Mouse (Mus musculus) bone marrow, adult 2 months (tissue): ENCODE measurements at regions not wholly inside any gene's neighbourhood (a gene's known extent, or its start where the extent isn't known, plus 50 kb on each side); places are given as distances from the start of the nearest gene placed in this dataset.

ENCODE experiments used
- H3K27ac ChIP-seq: fragments of 200-500 bp; 2 replicates; pipeline ENCODE4 v1.5.1; 2012; ENCODE audit warnings: low read depth, mild to moderate bottlenecking, control low read depth, inconsistent platforms, low read length; ENCODE audit not compliant: control insufficient read depth, poor library complexity, insufficient read depth
- H3K4me1 ChIP-seq: fragments of 200-500 bp; 2 replicates; pipeline ENCODE4 v1.6.1; 2011; ENCODE audit warnings: low read length; ENCODE audit not compliant: control insufficient read depth, insufficient read depth
- H3K4me3 ChIP-seq: fragments of 200-500 bp; replicated peaks from 2 replicates; pipeline ENCODE3; 2011; ENCODE audit warnings: mild to moderate bottlenecking, low read depth, low read length, control low read depth; ENCODE audit not compliant: control insufficient read depth
- CTCF ChIP-seq: fragments of 200-500 bp; IDR thresholded peaks from 2 replicates; pipeline ENCODE4 v1.5.1; 2011; ENCODE audit warnings: low read length, control low read depth; ENCODE audit not compliant: control insufficient read depth, insufficient read depth
- POLR2A ChIP-seq: fragments of 200-500 bp; IDR thresholded peaks from 2 replicates; pipeline ENCODE4 v1.6.1; 2011; ENCODE audit warnings: low read depth, mild to moderate bottlenecking, control low read depth, low read length, borderline replicate concordance; ENCODE audit not compliant: control insufficient read depth
- WGBS: fragments of 180-500 bp; shearing (Covaris S2); methylation state at CpG from one replicate; pipeline ENCODE4 v1.1.7; 2018; 5-methylcytosine and 5-hydroxymethylcytosine counted together

DNA sequence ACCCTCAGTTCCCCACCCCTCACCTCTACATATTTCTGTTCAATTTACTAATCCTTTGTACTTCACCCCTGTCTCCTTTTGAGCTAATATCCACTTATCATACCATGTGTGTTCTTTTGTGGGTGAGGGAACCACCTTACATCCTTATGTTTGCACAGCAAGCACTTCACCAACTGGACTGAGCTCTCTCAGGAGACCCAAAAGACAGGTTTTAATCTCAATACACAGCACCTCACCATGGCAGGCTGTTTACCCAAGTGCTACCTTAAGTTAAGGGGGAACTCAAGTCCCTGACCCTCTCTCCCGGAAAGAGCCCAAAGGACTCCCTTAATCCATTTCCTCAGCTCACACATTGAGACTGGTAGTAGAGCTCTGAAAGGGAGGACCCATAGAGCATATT, 62.3 kb upstream of the Agr3 start:
- Histone ChIP-seq H3K4me3 (no peak overlapping the region), H3K4me1 (no peaks in the 10 kb centered on the region), H3K27ac (no peak overlapping the region)
- TF ChIP-seq CTCF (no peak), POLR2A (no peak)
- WGBS, result 96% methylated on average over 1 of the region's 1 CpGs

DNA sequence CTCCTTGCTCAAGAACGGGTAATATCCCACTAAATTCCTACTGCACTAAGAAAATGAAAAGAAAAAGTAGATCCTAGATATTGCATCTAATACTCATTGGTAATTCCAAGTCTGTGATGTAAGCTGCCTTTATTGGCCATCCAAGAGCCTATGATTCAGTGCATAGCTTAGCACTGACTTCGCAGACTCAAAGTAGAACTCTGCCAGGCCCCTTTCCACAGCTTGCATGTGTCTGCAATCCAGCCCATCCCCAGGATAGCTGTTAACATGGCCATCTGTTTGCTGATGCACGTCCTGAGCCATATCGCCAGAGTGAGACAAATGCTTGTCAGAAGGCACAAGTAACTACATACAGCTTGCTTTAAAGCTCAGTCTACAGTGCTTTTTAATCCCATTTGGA, 72.3 kb upstream of the Agr3 start:
- Histone ChIP-seq H3K4me3 (no peak overlapping the region), H3K4me1 (no peaks in the 10 kb centered on the region), H3K27ac (no peak overlapping the region)
- no peak for TF ChIP-seq CTCF
- 90% methylated on average over 4 of the region's 4 CpGs for WGBS

DNA sequence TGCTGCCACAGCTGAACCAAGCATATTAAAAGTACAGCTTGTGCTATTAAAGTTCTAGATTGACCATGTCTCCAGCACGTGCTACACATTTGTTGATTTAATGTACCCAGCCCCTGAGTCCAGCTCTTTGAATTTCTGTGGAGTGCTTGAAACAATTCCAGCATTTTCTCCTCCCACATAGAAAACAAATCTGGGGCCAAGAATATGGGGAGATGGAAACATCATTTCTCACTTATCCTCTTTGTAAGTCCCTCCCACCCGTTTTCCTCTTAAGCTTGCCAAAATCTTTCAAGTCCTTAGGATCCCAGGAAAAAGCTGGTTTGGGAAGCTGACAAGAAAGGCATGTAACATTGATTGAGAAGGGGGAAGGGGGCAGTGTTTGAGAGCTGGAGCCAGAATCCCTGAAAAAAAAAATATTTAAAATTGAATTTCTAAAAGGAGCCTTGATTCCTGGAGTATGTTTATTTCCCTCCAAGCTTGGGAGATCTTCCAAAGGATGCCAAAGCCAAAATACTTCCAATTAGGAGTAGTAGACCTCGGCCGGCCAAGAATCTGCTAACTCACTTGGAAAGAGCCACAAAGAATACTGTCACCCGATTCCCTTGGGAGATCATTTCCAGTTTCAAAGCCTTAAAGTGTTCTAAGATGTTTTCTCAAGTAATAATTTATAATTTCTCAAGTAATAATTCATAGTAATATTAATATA, 78.4 kb upstream of the Agr3 start:
- H3K4me1 ChIP-seq, result no peaks in the 10 kb centered on the region
- 80% methylated on average over 5 of the region's 5 CpGs for WGBS
- H3K27ac ChIP-seq, result no peak overlapping the region
- TF ChIP-seq POLR2A (no peak), CTCF (no peak)
- no peak overlapping the region for H3K4me3 ChIP-seq

DNA sequence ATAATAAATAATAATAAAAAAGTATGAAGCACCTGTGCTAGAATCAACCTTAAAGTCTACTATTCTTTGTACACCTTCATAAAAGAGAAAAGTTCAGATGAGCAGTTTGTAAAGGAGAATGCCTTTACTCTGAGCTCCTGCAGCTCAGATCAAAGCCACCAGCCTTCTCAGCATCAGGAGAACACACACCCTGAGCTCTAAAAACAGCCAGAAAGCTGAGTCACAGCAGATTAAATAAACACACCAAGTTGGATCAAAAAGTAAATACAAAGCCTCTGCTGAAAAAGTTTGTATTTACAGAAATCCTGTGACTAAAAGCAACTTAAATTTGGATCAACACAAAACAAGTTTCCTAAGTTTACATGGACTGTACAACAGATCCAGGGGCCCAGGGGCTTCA, 88.5 kb upstream of the Agr3 start:
- H3K4me3 ChIP-seq, result no peak overlapping the region
- no peak overlapping the region for H3K27ac ChIP-seq
- TF ChIP-seq POLR2A (no peak), CTCF (no peak)
- no peaks in the 10 kb centered on the region; the same call in 1 of the 2 replicates for H3K4me1 ChIP-seq

DNA sequence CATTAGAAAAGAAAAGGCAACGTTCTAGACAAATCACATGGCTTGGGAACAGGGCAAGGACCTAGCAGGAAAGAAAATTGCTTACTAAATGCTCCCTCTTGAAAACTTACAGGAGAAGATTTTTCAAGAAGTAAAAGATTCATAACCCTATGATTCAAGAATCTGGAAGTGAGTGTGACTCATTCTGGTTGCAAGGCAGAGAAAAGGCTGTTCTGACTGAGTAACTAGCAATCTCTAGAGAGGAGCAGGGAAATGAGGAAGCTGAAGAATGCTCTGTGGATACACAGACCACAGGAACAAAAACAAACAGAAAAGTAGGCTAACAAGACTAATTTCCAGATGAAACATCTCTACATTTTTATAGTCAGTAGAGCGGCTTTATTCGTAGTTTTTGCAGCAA, 92.1 kb upstream of the Agr3 start:
- H3K4me3 ChIP-seq, result no peak overlapping the region
- H3K27ac ChIP-seq, result no peak overlapping the region
- 66% methylated on average over 3 of the region's 3 CpGs for WGBS

DNA sequence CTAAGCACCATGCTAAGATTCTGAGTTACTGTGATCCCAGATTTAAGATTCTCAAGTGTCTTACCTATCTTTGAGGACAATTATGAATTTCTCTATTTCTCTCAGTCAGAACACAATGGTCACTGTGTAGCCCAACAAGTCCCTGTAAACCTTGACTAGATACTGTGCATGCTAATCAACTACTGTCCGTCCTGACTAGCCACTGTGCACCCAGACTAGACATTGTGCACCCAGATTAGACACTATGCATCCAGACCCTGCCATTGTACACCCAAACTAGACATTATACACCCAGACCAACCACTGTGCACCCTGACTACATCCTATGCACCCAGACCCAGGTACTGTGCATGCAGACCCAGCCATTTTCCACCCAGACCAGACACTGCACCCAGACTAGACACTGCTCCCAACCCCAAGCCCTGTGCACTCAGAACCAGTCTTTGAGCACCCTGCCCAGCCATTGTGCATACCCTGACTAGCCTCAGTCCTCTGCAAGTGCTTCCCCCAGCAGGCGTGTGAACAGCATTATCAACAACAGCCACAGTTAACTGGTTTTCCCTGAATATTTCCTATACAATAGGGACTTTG, 93.4 kb upstream of the Agr3 start:
- WGBS, result 83% methylated on average over 2 of the region's 2 CpGs
- Histone ChIP-seq H3K4me3 (no peak overlapping the region), H3K27ac (no peak overlapping the region), H3K4me1 (peaks cover 2% of the 10 kb centered on the region; the same call in 1 of the 2 replicates)
- no peak for TF ChIP-seq CTCF
- TF ChIP-seq POLR2A, result no peak

More for the DNA sequence above, 92.1 kb upstream of the Agr3 start:
- no peak for TF ChIP-seq CTCF
- no peak for TF ChIP-seq POLR2A
- no peaks in the 10 kb centered on the region; the same call in 1 of the 2 replicates for H3K4me1 ChIP-seq

DNA sequence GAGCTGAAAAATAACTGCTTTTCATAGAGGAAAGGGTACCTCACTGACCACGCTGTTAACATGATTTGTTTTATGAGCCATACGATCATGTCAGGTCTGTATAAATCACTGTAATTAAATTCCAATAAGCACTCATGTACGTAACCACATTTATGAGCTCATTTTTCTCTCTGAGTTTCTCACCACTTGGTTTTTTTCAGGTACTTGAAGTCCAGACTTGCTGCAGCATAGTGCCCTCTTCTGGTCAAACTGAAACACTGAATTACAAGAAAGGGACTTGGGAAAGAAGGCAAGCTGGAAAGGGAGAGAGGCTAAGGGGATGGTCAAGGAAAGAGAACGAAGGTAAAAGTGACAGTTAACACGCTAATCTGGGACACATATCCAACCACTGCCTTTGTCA, 94.2 kb upstream of the Agr3 start:
- no peak overlapping the region for H3K27ac ChIP-seq
- WGBS, result 8% methylated on average over 5 of the region's 5 CpGs
- TF ChIP-seq CTCF (0 out of 2 replicates have a peak, but pooled peaks have one; percentile 30), POLR2A (no peak)

DNA sequence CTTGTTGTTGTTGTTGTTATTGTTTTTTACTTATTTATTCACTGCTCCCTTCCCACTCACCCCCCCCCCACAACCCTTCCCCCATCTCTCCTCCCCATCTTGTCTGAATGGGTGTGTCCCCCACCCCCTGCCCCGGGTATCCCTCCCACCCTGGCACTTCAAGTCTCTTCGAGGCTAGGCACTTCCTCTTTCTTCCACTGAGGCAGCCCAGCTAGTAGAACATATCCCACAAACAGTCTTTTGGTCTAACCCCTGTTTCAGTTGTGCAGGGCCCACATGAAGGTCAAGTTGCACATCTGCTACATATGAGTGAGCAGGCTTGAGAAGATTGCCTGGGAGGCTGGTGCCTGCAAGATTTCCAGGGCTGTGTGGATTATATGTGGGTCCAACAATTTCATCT, 97.6 kb upstream of the Agr3 start:
- Histone ChIP-seq H3K4me3 (no peak overlapping the region), H3K27ac (no peak overlapping the region), H3K4me1 (peaks cover 2% of the 10 kb centered on the region; the same call in 1 of the 2 replicates)
- no peak for TF ChIP-seq CTCF
- WGBS, result 0% methylated on average over 2 of the region's 2 CpGs

More for the DNA sequence above, 94.2 kb upstream of the Agr3 start:
- no peak overlapping the region for H3K4me3 ChIP-seq
- peaks cover 2% of the 10 kb centered on the region; the same call in 1 of the 2 replicates for H3K4me1 ChIP-seq
